Mouse (Mus musculus) cerebellum, adult 2 months (tissue): ENCODE measurements at regions not wholly inside any gene's neighbourhood (a gene's known extent, or its start where the extent isn't known, plus 50 kb on each side); places are given as distances from the start of the nearest gene placed in this dataset.

Experiments
- DNase-seq, 2 experiments: peaks; one replicate each; pipeline ENCODE4 v3.0.0; 2021
- H3K27ac ChIP-seq: fragments of 200-500 bp; 2 replicates; pipeline ENCODE4 v1.5.1; 2012; ENCODE audit warnings: low read length, control low read depth, inconsistent platforms; ENCODE audit not compliant: insufficient read depth
- H3K27me3 ChIP-seq: fragments of 200-500 bp; 2 replicates; pipeline ENCODE4 v1.6.1; 2012; ENCODE audit warnings: inconsistent platforms, mild to moderate bottlenecking, low read length, moderate library complexity; ENCODE audit not compliant: control insufficient read depth, insufficient read depth
- H3K4me1 ChIP-seq: fragments of 200-500 bp; 2 replicates; pipeline ENCODE4 v1.6.1; 2011; ENCODE audit warnings: low read length; ENCODE audit not compliant: control insufficient read depth, insufficient read depth
- H3K4me3 ChIP-seq: fragments of 200-500 bp; replicated peaks from 2 replicates; pipeline ENCODE3; 2011; ENCODE audit warnings: mild to moderate bottlenecking, low read depth, low read length, control low read depth; ENCODE audit not compliant: insufficient read depth
- CTCF ChIP-seq: fragments of 200-500 bp; IDR thresholded peaks from 2 replicates; pipeline ENCODE4 v1.5.1; 2011; ENCODE audit warnings: low read depth, mild to moderate bottlenecking, control low read depth, low read length, moderate library complexity, borderline replicate concordance; ENCODE audit not compliant: insufficient read depth
- POLR2A ChIP-seq: fragments of 200-500 bp; IDR thresholded peaks from 2 replicates; pipeline ENCODE4 v1.6.1; 2011; ENCODE audit warnings: low read length, control low read depth, borderline replicate concordance; ENCODE audit not compliant: insufficient read depth
- WGBS: fragments of 180-500 bp; shearing (Covaris S2); methylation state at CpG from one replicate; pipeline ENCODE4 v1.1.7; 2018; 5-methylcytosine and 5-hydroxymethylcytosine counted together

DNA sequence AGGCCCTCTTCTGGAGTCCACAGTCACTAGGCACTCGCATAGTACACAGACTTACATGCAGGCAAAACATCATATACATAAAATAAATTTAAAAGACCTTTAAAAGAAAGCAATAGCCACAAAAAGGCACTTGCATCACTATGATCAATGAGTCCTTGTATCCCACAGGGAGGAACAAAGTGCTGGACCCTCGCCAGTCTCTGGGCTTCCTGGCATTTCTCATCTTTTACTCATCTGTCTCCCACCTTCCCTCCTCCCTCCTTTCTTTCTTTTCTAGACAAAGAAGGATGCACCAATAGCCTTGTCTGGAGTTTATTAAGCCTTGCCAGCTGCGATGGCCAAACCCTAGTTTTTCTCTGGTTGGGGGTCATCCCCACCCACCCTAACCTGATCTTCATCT lies 73.2 kb upstream of the Lipc start:
- no peaks in the 10 kb centered on the region for H3K27me3 ChIP-seq
- H3K27ac ChIP-seq, result no peak overlapping the region
- no peak for DNase-seq
- TF ChIP-seq POLR2A, result no peak
- TF ChIP-seq CTCF, result no peak
- 70% methylated on average over 3 of the region's 3 CpGs for WGBS
- no peak overlapping the region for H3K4me3 ChIP-seq
- H3K4me1 ChIP-seq, result no peaks in the 10 kb centered on the region

GRCm38 (mm10) chr9:71018206-71018605 lies 66.2 kb upstream of the Lipc start:
- no peak overlapping the region for H3K4me3 ChIP-seq
- no peak overlapping the region for H3K27ac ChIP-seq
- 79% methylated on average over 9 of the region's 9 CpGs for WGBS
- H3K27me3 ChIP-seq, result no peaks in the 10 kb centered on the region
- DNase-seq, result no peak
- TF ChIP-seq POLR2A (no peak), CTCF (no peak)
- H3K4me1 ChIP-seq, result peaks cover 8% of the 10 kb centered on the region

DNA sequence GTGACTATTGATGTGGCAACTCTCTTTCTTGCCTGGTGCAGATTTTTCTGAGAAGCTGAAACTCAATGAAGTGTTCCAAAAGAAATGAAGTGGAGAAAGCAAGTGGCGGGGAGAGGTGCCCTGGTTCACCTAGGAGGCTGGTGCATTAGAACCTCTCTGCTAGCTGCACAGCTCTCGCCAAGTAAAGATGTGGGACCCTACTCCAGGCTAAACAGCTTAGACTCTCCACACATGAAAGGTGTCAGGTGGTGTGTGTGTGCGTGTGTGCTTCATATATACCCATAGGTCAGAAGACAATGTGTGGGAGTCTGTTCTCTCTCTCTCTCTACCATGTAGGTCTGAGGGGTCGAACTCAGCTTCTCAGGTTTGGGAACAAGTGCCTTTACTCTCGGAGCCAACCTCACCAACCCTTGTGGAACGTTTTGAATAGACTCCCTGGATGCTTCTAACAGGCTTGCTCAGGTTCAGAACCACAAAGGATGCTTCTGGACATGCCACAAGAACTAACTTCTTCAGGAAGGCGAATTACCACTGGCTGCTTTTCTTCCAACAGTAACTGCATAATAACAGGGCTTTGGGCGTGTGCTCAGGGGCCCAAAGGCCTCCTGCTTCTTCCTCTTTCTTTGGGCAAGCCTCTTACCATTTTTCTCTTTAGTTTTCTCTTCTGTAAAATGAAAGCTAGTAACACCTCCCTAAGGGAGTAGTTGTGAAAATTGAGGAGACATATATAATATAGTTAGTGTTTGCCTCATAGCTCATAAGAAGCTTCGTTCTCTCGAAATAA lies 65.6 kb upstream of the Lipc start:
- TF ChIP-seq POLR2A (no peak), CTCF (no peak)
- DNase-seq, result no peak
- WGBS, result 88% methylated on average over 10 of the region's 10 CpGs
- no peak overlapping the region for H3K27ac ChIP-seq
- no peak overlapping the region for H3K4me3 ChIP-seq
- peaks cover 8% of the 10 kb centered on the region for H3K4me1 ChIP-seq
- no peaks in the 10 kb centered on the region for H3K27me3 ChIP-seq

- 29% methylated on average over 3 of the region's 3 CpGs for WGBS
- Histone ChIP-seq H3K4me3 (no peak overlapping the region), H3K4me1 (peaks cover 8% of the 10 kb centered on the region), H3K27ac (no peak overlapping the region), H3K27me3 (no peaks in the 10 kb centered on the region)
- TF ChIP-seq CTCF, result no peak
- DNase-seq, result peak in 1 of 2 experiments; percentile 38
Measured at GRCm38 (mm10) chr9:71015942-71016341, 63.9 kb upstream of the Lipc start.

DNA sequence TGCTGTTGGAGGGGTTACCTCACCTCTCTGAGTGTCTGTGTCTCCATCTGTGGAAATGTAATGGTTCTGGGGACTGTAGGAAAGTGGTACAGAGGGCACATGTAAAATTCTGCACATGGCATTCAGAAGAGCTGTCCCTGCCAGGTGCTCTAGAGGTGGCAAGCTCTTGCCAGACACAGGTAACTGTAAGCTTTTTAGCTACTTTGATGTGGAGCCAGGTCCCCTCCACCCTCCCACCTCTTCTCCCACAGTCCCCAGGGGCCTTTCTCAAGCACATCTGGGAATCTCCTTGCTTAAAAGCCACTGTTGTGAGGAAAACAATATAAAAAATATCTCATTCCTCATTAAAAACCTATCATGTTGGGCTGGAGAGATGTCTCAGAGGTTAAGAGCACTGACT lies 63.4 kb upstream of the Lipc start:
- Histone ChIP-seq H3K27me3 (no peaks in the 10 kb centered on the region), H3K4me3 (no peak overlapping the region), H3K4me1 (peaks cover 8% of the 10 kb centered on the region), H3K27ac (no peak overlapping the region)
- TF ChIP-seq CTCF, result no peak
- no peak for TF ChIP-seq POLR2A
- no peak for DNase-seq

- WGBS, result 73% methylated on average over 1 of the region's 1 CpGs
Measured at GRCm38 (mm10) chr9:71012399-71012798, 60.4 kb upstream of the Lipc start.

DNA sequence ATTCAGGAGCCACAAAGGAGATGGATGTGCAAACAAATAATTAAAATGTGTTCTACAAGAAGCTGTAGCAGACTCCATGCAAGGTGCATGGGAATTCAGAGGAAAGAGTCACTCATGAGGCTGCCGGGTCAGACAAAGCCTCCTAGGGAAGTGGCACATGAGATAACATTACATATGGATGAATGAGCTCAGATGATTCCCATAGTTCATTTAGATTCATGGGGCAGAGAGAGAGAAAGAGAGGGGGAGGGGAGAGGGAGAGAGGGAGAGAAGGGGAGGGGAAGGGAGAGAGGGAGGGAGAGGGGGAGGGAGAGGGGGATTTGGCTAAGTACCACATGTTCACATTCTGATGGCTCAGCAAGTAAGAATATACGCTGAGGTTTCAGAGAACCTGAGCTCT lies 52.6 kb upstream of the Lipc start:
- DNase-seq, result no peak
- no peak for TF ChIP-seq POLR2A
- TF ChIP-seq CTCF, result no peak
- Histone ChIP-seq H3K27ac (no peak overlapping the region), H3K4me1 (no peaks in the 10 kb centered on the region), H3K4me3 (no peak overlapping the region), H3K27me3 (no peaks in the 10 kb centered on the region)
- WGBS, result 60% methylated on average over 2 of the region's 2 CpGs

More at GRCm38 (mm10) chr9:71012399-71012798, 60.4 kb upstream of the Lipc start:
- Histone ChIP-seq H3K4me3 (no peak overlapping the region), H3K27ac (no peak overlapping the region), H3K4me1 (peaks cover 8% of the 10 kb centered on the region), H3K27me3 (no peaks in the 10 kb centered on the region)
- no peak for TF ChIP-seq POLR2A
- no peak for TF ChIP-seq CTCF
- DNase-seq, result no peak
